Mouse (Mus musculus): ENCODE results near the gene Sdha. TPM values are rescaled to one million over a fixed set of nuclear protein-coding genes. Genes with fewer than 3 reads are reported as not detected.
A peak's percentile ranks its signal among the peaks of the same experiment; 100 is the strongest.

The Sdha gene
- total RNA-seq (2021): 100 to 1,000 TPM; 300 to 323 TPM

DNA sequence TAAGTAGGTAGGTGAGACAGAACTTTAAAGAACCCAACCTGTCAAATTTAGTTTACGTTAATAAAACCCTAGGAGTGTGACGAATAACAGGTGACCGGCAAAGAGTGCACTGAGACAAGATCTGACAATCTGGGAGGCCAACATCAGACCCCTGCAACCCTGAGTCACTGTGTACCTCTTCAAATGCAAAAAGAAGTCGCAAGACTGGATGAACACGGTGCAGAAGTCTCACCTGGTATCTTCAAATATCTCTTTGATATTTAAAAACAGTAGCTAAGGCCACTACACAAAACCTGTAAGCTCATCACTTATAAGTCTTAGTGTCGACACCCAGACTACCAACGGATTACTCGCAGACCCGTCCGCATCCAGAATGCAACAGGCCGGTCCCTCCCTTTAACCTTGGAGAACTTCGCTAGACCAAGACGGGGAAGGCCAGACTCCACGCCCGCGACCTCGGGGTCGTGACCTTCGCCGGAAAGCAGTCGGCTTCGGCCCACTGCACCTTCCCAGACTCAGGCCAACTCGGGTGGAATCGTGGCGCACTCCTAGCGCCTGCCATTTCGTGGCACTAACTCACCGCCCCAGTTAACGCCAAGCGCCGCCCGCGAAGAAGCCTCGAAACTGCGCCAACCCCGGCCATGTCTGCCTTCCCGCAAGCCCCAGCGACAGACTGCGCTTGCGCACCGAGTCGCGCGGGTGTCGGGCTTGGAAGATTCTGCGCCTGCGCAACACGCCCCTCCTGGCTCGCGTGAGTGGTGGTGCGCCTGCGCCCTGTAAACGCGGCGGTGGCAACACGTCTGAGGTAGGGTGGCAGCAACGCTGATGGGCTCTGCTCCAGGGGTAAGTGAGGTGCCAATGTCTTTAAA lies at the start of gene Sdha, which contains the start of gene Ccdc127:
Sdha (minus strand) TSS at position 715 of the 869 bp plus-strand sequence.
Ccdc127 (plus strand) TSS at position 744 of the 869 bp plus-strand sequence.
- DNase-seq: peak; percentile 96

DNA sequence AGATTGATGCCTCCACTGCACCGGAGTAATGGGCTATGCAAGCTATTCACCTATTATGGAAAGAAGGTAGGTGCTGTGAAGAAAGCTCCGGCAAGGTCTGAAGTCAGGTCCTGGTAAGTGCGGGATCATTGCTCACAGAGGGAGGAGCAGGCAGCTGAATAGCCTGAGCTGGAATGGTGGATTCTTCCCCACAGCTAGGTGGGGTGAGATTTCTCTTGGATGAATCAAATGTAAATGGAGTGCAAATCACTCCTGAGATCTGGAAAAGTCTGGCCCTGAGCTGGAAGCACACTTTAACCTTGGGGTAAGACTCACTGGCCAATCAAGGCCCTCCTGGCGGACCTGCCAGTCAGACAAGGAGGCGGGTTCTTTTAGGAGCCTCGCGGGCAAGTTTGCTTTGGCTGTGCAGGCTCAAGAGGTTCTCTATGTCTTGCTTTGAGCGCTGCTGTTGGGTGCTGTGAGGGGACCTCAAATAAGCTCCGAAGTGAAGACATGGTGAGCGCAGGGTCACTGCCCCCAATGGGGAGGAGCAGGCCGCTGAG lies 49.3 kb upstream of the Sdha start, which contains the start of gene Ftl1-ps1:
Ftl1-ps1 (plus strand) TSS at position 397 of the 542 bp plus-strand sequence.
- no peak for DNase-seq

DNA sequence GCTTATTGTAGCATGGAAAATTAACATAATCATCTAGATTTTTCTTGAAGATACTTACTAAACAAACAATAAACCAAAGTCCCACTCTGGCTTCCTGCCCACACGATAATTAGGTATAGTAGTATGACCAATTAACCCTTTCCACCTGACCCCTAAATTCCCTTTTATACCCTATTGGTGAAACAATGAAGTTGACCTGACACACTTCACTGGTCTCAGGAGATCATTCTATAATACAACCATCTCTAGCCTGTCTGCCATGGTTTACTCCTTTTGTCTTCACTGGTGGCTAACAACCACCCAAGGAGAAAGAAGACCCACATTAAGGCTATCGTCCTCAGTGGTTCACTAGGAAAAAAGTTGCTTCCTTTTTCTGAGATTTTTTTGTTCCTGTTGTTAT lies 41.1 kb upstream of the Sdha start:
- no peak for DNase-seq

DNA sequence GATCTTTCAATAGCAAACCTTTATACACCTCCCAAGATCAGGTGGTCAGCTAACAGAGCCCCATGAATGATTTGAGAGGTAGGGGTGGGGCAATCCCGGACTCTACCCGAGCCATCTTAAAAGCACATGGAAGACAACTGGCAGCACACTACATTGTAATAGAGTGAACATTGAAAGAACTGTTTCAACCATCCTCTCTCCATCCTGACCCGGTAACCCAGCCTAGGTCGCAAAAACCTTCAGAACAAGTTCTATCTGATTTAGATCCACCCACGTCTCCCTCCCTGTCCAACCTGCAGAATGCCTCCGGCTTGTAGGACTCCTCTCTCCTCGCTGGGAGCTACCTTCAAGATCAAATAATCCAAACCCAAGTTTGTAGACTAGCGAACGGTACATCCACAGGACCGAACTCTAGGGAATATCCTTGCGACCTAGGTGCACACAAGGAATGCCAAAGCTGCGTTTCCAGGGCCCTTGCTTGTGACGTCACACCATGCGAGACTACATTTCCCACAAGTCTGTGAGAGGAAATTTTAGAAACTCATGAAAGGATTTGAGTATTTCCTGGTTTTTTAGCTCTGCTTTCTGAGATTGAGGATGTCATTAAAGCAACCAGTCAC lies 40.4 kb upstream of the Sdha start, which contains the start of gene Zfp72:
Zfp72 (minus strand) TSS at position 466 of the 620 bp plus-strand sequence.
- peak; percentile 72 to 76 for DNase-seq

DNA sequence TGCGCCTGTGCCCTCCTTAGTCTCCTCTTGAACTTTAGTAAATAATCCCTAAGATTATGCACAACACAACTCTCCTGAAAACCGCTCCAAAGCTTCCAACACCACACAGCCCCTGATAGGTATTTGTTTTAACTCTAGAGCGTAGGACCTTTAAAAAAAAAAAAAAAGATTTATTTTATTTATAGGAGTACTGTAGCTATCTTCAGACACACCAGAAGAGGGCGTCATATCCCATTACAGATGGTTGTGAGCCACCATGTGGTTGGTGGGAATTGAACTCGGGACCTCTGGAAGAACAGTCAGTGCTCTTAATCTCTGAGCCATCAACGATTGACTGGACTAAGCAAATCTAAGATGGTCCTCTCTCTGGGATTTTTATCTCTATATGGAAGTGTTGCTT lies 39.6 kb upstream of the Sdha start:
- no peak for DNase-seq

DNA sequence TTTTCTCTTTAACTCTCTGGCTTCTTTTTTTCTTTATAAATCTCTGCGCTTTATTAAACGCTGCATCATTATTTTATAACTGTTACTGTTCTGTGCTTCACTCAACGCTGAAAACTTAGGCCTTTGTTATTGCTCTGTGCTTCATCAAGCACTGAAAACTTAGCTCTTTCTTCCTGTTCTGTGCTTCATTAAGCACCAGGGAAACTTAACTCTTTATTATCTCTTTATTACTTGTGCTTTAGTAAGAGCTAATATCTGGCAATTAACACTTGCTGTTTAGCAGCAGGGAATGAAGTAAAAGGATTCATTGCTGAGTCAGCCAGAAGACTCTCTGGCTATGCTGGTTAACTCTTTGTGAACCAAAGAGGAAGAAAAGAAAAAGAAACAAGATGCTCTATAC lies 32.2 kb upstream of the Sdha start:
- no peak for DNase-seq

DNA sequence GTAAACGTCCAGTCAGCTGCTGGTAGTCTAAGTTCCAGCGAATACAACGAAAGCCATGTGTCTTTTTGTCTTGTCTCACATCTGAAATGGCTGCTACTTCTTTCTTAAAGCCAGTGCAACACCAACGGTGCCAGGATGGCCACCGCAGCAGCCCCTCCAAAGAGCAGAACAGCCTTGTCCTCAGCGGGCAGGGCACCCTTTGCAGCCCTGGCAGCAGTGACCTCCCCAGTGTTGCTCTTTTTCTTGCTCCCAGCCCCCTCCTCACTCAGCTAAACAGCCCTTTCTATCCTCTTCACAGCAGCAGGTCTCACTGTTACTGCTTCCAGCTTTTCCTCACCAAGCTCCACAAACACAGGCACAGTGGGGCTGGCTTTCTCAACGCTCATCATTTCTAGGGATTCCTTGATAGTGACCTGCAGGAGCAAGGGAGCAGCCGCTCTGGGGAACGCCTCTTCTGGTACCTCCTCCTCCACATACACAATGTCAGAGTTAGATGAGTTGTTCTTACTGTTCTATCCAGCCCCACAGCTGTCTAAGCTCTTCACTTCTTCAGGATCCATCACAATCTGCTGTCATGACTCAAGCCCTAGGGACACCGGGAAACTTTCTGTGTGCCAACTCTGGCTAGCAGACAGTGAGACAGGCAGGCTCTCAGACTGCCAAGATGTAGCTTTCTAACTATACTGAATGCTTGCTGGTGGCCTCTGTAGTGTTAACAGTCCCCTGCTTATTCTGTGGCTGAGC lies 31.6 kb upstream of the Sdha start:
- peak; percentile 22 to 23 for DNase-seq

DNA sequence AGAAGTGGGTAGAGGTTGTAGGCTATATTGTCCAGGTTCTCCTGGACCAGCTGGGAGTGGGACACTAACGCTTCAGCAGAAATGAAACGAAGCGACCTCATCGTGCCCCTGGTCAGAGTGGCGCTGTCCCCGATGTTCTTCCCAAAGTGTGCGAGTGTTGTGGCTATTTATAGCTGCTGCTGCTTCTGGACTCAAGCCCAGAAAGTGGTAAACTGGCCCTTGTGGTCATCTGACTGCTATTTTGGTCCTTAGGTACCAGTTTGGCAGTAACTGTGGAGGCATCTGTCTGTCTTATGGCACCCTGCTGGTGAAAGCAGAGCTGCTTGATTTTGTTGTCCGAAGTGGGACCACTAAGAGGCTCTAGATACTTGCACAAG lies 13.8 kb upstream of the Sdha start, which contains the start of gene Lrrc14b:
Lrrc14b (minus strand) TSS at position 147 of the 377 bp plus-strand sequence.
- no peak for DNase-seq

DNA sequence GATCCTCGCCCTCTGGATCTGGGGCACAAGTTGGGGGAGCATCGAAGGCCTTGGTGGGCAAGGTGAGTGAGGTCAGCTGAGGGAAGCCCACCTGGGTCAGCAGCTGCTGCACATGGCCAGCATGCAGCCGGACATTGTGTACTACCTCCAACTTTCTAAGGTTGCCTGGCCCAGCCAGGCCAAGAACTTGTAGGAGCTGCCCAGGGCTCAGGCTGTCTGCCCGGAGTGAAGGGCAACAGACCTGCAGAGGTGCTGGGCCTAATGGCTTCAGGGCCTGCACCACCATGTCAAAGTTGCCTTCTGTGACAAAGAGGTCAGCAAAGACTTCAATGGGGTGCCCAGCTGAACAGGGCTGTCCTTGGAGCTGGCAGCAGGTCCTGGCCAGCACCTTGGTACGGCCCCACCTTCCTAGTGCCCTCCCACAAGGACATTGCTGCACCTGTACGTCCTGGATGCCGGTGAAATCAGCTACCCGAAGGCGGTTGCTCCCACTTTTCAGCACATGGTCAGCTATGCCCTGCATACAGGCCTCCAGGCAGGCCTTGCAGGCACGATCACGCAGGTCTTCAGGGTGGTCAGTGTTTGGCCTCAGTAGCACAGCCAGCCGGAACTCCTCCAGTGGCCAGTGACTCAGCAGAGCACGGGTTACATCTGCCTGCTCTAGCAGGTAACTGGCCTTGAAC lies 13.2 kb upstream of the Sdha start:
- no peak for DNase-seq

DNA sequence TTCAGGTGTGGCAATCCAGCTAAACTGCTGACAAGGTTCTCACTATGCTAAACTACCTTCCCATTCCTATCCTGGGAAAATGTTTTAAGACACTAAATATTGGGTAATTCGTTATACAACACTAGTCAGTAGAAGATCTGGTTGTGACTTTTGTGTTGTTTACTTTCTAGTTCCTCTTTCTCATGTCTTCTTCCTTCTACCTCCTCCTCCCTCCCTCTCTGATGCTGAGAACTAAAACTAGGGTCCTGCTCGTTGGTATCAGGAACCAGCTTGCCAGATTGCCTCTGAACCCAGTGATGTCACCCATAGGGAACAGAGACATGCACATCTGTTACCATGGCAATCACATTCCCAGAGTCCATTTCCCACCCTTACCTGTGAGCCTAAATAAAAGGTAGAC lies 12.1 kb upstream of the Sdha start:
- DNase-seq: no peak

DNA sequence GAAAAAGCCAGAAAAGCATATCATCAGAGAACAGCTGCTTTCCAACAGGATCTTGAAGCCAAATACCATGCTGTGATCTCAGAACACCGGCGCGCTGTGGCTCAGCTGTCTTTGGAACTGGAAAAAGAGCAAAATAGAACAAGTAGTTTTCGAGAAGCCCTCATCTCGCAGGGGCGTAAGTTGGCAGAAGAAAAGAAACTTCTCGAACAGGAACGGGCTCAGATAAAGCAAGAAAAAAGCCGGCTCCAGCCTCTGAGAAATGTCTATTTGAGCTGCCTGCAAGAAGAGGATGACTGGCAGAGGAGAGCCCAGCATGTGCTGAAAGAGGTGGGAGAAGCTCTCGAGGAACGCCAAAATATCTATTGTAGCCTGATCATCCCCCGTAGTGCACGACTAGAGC lies 6.4 kb upstream of the Sdha start:
- DNase-seq: no peak

DNA sequence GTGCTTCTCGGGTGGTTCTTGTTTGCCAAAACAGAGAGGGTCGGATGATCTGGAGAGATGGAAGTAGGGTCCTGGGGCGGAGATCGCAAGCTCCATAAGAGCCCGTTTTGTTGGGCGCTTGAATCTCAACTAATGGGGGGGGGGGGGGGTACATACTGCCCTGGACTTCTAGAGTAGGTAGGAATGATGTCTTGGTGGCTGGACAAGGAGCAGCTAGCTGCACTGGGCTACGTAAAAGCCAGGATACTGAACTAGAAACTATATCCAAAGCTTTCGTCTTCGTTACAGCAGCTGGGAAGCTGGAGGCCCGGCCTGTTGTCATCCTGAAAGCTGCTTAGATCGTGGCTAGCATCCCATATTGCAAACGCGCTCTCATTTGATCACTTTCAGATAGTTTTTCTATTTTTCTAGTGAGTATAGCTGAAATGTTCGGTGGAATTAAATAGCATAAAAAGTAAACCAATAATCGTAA lies 391 bp upstream of the Sdha start:
- no peak for DNase-seq

DNA sequence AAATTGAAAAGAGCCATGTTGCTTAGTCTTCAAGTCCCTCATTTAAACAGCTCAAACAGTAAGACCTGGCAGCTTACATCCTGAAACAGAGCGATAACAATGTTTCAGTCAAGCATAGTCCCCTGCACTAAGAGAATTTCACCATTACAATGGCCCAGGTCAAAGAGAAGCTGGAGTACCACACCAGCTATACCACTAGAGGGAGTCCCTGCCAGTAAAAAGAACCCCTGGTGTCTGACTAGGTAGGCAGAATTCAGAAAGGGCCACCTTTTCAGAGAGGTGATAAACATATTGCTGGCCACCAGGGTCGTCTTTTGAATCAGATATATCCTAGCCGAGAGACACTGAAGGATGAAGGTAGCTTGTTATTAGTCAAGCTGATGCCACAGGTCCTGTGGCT lies 9.0 kb downstream of the Sdha start:
- DNase-seq: no peak

DNA sequence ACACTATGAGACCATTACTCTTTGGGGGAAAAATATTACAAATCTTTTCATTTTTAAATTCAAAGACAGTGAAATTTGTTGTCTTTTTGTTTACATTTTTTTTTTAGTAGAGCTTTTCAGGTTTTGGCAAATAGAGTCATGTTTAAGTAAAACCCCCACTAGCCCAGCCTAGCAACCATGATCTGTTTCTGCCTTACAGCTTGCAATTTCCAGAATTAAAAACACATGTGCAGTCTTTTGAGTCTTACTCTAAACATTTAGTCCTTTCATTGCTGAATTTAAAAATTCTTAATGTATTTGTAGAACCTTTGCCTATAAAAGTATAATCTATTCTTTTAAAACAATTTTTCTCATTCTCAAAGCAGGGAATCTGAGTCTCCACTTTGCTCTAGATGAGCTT lies 20.8 kb downstream of the Sdha start:
- no peak for DNase-seq

DNA sequence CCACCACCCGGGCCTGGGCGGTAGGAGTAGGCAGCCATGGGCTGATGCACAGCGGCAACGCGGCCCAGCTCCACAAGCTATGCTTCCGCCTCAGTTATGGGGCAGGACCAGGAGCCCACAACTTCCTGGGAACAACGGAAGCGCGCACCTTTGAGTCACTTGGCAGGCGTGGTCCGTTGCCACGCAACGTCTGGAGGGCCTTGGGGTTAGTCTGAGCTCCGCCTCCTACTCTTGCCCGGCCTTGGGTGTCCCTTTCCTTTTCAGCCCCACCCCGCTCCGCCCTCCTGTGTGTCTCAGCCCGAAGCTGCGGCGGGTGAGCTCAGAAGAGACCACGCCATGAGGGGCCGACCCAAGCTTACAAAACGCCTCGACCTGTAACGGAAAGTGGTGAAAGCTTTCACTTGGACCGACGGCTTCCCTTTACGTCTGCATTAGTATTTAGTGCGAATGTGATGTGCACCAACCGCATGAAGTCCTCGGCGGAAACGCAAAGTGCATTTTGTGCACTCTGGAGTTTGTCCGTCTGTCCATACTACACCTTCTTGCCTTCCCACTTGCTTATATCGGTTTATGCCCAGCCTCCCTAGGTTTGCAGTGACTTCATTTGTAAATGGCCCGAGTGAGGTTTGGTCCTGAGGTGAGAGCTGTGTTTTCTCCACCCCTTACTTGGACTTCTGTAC lies 32.8 kb downstream of the Sdha start, which contains the start of gene Pdcd6:
Pdcd6 (minus strand) TSS at position 411 of the 680 bp plus-strand sequence.
- DNase-seq: peak; percentile 86 to 87

DNA sequence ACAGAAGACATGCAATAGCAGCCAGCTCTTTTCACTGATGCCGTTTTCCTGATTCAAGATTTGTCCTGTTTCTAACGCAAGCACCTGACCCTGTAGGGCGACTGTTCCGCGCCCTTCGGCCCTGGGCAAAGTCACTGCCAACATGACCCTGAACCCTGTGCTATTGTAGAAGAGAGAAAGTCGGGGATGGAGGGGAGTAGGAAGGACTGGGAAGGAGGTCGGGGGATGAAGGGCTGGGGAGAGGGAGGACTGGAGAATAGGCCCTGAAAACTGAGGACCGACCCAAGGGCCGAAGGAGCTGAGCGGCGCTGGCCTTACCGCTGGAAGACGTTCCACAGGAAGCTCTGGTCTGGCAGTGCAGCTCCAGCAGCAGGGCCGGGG lies 33.3 kb downstream of the Sdha start:
- DNase-seq: no peak

DNA sequence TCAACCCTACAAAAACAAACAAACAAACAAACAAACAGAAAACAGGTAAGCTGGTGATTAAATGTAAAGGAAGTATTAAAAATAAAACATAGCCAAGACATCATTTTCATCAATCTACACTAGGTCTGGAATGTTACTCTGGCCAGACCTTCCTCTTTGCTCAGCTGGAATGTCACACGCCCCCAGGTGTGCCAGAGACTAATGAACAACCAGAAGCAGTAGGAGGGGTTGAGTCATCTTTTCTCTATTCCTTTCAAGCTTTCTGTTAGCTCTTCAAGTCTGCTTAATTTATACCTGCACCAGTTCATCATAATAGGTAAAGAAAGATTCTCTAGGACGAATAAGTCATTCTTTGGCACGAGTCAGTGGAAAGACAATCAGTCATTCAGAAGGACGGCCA lies 33.7 kb downstream of the Sdha start:
- DNase-seq: no peak

DNA sequence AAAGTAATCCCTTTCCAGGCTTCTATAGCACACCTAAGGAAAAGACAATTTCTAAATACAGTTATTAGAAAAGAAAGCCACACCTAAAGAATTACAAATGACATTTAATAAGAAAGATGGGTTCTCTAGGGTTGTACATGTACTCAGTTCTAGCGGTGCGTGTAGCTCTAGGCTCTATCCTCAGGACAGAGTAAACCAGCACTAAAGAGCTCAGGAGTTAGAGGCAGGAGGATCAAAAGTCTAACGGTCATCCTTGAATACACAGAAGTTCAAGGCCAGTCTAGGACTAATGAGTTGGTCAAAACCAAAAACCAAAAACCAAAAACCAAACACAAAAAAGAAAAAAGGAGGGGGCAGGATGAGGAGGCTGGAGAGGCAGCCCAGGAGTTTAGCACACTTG lies 35.5 kb downstream of the Sdha start:
- no peak for DNase-seq

DNA sequence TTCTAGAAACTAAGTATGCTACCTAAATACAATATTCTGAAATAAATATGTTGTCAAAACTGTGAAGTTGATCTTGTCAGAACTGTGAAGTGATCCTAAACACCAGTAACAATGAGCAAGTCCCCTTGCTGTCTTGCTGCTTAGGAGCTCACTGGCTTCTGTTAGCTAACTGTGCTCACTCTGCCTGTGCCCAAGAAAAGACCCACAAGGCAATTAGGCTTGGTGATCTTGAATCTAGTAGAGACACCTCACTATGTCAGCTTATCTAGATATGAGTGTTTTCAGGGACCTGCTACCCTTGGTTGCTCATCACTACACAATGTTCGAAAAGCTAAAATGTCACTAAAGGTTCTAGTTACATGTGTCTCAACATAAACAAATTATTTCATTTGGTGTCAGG lies 44.3 kb downstream of the Sdha start:
- DNase-seq: no peak

DNA sequence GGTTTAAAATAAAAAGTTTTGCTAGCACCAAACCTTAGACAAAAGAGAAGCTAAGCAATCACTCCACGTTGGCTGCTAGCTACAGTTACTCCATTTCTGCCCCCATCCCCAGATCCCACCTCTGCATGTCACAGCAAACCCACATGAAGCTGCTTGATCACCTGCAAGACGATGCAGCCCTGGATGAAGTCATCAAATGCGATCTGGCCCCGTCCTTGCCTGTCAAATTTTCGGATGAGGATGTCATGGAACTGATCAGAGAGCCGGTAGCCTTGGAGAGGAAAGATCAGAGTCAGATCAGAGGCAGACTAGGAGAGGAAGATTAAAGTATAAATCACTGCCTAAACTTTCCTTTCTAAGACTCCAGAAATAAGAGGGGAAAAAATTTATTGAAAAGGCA lies 44.7 kb downstream of the Sdha start:
- DNase-seq: no peak
